Mouse (Mus musculus) megakaryocyte progenitor cell, adult 5-6 weeks (primary cell): ENCODE measurements at regions not wholly inside any gene's neighbourhood (a gene's known extent, or its start where the extent isn't known, plus 50 kb on each side); places are given as distances from the start of the nearest gene placed in this dataset.
"Not testable (repeated sequence)": the region's sequence is repeated elsewhere in the genome, so short reads cannot be mapped to it uniquely, and the experiment has no call there.

ENCODE experiments used
- ATAC-seq: replicated peaks from 2 replicates; pipeline ENCODE4 v1.8.0; 2016; ENCODE audit warnings: mild to moderate bottlenecking, moderate TSS enrichment, inconsistent platforms; ENCODE audit not compliant: poor library complexity

GRCm38 (mm10) chr3:15009747-15010146 lies 123.7 kb downstream of the Car2 start:
- ATAC-seq = no peak

- ATAC-seq = no peak
Observed at GRCm38 (mm10) chr3:15016621-15017020, 130.5 kb downstream of the Car2 start.

DNA sequence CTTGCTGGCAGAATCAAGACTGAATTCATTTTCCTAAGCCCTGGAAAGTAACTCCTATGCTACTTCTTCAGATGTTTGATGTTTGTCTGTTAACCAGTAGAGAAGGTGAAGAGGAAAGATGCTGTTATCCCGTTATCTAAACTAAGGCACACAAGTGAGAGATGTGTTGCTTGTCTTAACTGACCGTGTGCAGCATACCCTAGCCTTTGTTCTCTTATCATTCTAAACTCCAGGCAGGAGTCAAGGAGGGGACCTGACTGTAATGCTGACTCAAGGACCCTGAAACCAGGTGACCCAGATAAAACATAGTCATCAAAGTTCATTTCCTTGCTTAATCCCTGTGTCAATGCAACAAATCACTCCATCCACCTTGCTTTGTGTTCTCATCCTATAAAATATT lies 136.7 kb downstream of the Car2 start:
- ATAC-seq = no peak

- ATAC-seq = no peak
Observed at GRCm38 (mm10) chr3:15040866-15041528, 154.9 kb downstream of the Car2 start.

GRCm38 (mm10) chr3:15053968-15054367 lies 167.9 kb downstream of the Car2 start:
- ATAC-seq = no peak

- not testable (repeated sequence) for ATAC-seq
Observed at GRCm38 (mm10) chr3:15055516-15056256, 169.6 kb downstream of the Car2 start.

- not testable (repeated sequence) for ATAC-seq
Observed at GRCm38 (mm10) chr3:15056788-15057585, 170.9 kb downstream of the Car2 start.

GRCm38 (mm10) chr3:15065681-15066080 lies 179.6 kb downstream of the Car2 start:
- no peak for ATAC-seq

DNA sequence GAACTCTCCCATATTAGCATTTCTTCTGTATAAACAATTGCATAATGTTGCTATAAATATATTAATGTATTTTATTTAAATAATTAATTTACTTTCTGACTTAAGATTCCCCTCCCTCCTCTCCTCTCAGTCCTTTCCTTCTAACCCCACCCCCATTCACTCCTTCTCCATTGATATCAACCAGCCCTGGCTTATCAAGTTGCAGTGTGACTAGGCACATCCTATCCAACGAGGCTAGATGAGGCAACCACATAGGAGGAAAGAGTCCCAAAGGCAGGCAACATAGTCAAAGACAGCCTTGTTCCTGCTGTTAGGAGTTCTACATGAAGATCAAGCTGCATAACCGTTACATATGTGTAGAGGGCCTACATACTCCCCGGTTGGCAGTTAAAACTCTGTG lies 182.2 kb downstream of the Car2 start:
- peak; percentile 42; the same call in 1 of the 2 replicates for ATAC-seq

DNA sequence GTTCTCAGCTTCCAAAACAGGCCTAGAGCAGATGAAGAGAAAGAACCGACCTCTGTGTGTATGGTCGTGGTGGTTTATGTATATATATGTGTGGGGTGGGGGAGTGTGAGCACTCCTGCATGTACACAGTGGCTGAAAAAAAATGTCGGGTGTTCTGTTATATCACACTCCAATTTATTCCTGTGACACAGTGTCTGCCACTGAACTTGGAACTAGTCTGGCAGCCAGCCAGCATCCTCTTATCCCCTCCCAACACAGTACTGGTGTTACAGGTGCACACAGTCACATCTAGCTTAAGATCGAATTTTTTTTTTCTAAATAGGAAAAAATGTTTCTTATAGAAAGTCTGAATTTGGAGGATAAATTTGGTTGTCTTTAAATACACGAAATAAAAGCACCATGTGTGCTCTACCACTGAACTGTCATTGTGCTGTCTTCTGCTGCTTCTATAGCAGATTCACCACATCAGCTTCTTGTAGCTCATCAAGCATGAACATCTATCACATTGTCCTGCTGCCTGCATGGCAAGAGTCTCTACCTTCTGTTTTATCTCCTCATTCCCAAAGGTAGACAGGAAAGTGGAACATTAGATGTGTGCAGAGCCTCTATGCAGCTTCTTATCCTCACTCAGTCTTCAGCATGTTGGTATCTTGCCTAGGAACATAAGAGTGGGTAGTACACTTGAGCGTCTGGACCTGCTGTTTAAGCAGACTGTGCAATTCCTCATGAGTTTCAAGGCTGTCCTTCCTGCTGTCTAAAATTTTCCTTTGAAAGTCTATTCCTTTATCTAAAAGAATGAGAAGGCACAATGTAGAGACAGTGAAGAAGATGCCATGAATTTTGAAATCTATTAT lies 185.2 kb downstream of the Car2 start:
- ATAC-seq = peak; percentile 25; the same call in 1 of the 2 replicates

DNA sequence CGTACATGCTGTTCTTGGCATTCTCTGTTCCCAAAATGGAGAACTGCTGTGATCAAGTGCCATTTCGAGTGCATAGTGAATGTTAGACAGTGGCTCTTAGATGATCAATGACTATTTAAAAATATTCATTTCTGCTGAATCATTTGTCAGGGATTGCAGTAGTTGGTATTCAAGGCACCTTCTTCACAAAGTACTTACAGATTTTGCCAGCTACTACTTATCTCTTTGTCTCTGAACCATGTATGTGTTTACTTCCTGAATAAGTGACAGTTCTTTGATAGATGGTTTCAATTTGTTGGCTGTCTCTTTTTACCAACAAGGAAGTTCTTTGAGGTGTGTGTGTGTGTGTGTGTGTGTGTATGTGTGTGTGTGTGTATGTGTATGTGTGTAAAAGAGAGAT lies 187.3 kb downstream of the Car2 start:
- peak; percentile 66 for ATAC-seq

- no peak for ATAC-seq
Observed at GRCm38 (mm10) chr3:15073847-15074246, 187.8 kb downstream of the Car2 start.

DNA sequence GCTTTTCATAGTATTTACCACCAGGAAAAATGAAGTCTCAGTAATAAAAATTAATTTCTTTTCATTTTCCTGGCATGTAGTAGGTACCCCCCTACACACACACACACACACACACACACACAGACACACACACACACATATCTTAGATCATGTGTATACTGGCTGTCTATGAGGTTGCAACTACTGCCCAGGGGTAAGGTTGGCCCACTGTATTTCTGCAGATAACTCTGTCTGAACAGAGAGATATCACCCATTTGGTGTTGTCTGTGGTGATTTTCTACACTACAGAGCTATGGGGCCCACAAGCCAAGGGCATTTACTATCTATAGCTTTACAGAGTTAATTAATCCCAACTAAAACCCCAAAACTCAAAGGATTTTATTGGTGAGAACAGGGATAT lies 188.9 kb downstream of the Car2 start:
- peak; percentile 42 for ATAC-seq

DNA sequence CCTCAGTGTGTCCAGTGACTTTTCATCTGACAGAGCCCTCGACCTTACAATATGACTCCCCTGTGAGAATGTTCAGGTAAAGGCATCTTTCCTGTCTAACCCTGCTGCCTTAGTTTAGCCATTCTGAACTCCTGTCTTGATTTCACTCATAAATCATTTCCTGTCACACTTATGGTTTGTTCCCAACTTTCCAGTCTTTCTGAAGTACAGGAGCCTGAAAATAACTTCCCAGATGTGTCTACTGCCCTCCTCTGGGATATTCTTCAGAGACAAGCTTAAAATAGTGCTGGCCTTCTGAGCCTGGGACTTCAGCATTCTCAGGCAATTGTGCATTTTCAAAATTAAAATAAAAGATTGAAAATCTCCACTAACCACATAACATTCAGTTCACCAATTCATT lies 204.1 kb downstream of the Car2 start:
- no peak for ATAC-seq

- ATAC-seq = no peak
Observed at GRCm38 (mm10) chr3:15098206-15098817, 212.2 kb downstream of the Car2 start.

DNA sequence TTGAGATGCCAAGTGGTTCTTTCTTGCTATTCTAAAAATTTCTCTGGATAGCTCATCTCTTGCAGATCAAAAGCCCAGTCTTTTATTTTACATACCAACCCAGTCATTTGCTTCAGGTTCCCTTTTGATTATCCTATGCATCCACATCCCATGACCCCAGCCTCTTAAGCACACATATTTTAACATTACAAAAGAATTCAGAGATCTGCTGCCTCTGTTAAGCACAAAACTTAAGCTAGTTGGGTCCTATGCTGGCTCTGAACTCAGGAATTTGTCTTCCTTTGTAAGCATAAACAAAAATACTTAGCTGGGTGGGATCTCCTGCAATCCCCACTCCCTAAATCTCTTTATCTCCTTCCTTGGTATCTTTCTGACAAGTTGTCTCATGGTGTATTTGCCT lies 212.9 kb downstream of the Car2 start:
- no peak for ATAC-seq

DNA sequence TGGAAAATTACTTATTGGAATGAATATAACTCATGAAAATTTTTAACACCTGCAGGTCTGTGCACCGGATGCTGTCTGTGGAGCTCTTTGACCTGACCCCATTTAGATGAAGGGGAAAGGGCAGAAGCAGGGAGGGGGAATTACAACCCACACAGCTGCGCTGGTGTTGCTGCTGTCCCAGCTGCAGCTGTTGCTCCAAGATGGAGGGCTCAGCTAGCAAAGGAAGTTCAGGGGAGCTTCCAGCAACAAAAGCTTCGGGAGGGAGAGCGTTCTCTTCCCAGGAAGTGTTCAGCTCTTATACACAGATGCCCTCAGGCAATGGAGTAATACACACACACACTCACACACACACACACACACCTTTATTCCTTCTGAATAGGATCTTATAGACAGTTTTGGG lies 219.6 kb downstream of the Car2 start:
- ATAC-seq = no peak

- peak; percentile 42; the same call in 1 of the 2 replicates for ATAC-seq
Observed at GRCm38 (mm10) chr3:15106281-15106680, 220.2 kb downstream of the Car2 start.

DNA sequence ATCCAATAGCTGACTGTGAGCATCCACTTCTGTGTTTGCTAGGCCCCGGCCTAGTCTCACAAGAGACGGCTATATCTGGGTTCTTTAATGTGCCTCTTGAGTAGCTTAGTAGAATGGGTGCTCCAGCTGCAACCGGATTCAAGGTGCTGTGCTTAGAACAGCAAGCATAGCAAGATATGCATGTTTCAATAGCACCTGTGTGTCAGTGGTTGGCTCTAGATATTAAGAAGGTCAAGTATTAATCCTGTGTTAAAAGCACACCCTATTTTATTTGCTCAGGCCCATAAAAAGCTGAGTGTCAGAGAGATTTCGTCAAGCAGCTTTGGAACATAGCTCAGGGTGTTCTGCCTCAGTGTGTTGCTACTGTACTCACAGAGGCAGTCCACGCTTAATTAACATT lies 221.2 kb downstream of the Car2 start:
- no peak for ATAC-seq

DNA sequence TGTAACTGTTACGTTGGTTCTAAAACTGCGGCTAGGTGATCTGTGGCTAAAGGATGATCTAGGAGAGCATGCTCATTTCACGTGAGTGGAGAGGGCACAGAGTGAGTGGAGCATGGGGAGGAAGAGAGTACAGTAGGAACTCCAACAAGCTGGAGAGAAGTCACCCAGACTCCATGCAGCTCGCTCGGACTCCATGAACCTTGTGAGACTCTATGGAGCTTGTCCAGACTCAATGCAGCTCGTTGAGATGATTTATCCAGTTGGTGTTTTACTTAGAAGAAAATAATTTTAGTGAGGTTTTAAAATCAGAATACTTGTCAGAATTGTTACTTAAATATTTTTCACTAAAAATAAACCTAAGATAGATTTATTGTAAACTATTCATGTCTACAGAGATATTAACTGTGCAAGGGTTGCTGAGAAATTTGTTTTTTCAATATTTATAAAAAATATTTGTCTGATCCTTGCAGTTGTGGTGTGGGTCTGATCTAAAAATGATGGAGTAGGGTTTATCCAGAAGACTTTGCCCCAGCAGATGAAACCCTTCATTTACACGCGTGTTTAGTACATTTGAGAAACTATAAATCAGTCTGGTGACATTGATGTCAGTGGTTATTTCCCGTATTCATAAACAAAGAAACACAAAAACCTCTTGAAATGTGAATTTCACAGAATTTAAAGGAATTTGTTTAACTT lies 222.3 kb downstream of the Car2 start:
- no peak for ATAC-seq
